Mouse (Mus musculus): ENCODE results near the gene Gm5039. TPM values are rescaled to one million over a fixed set of nuclear protein-coding genes. Genes with fewer than 3 reads are reported as not detected.

Gene Gm5039
- total and polyA plus RNA-seq, 3 experiments = not detected

Other genes with a start within 250 kb of the Gm5039 start
- gene Gm16368, start 240.3 kb downstream of the Gm5039 start, total RNA-seq (2021) = not detected
- not detected in 2 replicates for gene Gm16368, start 240.3 kb downstream of the Gm5039 start, polyA plus RNA-seq (2012; rRNA removed)
- not detected for gene Gm10436, start 141.9 kb downstream of the Gm5039 start, total RNA-seq (2021)
- gene Gm10436, start 141.9 kb downstream of the Gm5039 start, polyA plus RNA-seq (2012; rRNA removed) = not detected in 2 replicates
- gene Gm8332, start 73.9 kb downstream of the Gm5039 start, total RNA-seq (2021) = not detected
- not detected in 2 replicates for gene Gm8332, start 73.9 kb downstream of the Gm5039 start, polyA plus RNA-seq (2012; rRNA removed)
- not detected for gene Gm5662, start 49.5 kb downstream of the Gm5039 start, total RNA-seq (2021)
- not detected in 2 replicates for gene Gm5662, start 49.5 kb downstream of the Gm5039 start, polyA plus RNA-seq (2012; rRNA removed)
- 10 to 100 TPM; 25.0 to 26.3 TPM for gene Adck1, start 36.5 kb upstream of the Gm5039 start, total RNA-seq (2021)
- gene Adck1, start 36.5 kb upstream of the Gm5039 start, polyA plus RNA-seq (2012; rRNA removed) = 37.4 and 48.7 TPM in 2 replicates

All from heart, adult 2 months (tissue).